ENCODE assay signal across 51 mouse cellular contexts in genomic region chr19:12649511-12649910, GRCm38 (mm10). TPM values are rescaled to one million over a fixed set of nuclear protein-coding genes. Genes with fewer than 3 reads are reported as not detected.
"Had no signal": no experiment of that assay in that cellular context is flagged by ENCODE, and none has a peak within 500 bp of the region (broad histone marks: within the 10 kb centered on the region; RNA-seq: fewer than 3 reads in every experiment).

No protein-coding gene starts in this region.

- DNase-seq: heart, postnatal 10 days; heart, postnatal 14 days; heart, postnatal 36 days; heart, postnatal 4 days; kidney, adult 11 months; kidney, adult 18-20 months; kidney, adult 2 months; kidney, adult 8-10 months; kidney, adult 9 months; kidney, postnatal 10 days; kidney, postnatal 14 days; kidney, postnatal 25 days; kidney, postnatal 36 days; kidney, postnatal 4 days; layer of hippocampus, adult 9-11 months; layer of hippocampus, postnatal 36 days had no signal

RNA-seq across cellular contexts. Expression of gene Glyat, which starts 16.4 kb away (rescaled TPM):
- total RNA-seq: heart, postnatal 10 days; heart, postnatal 14 days; heart, postnatal 36 days; heart, postnatal 4 days; hematopoietic stem cell, adult 5-6 weeks; hindbrain, postnatal 0 days; left cerebral cortex, adult 18-20 months; left cerebral cortex, adult 2 months; left cerebral cortex, adult 8-10 months had no signal
- polyA plus RNA-seq: heart, embryonic 11.5 days; heart, embryonic 12.5 days; heart, embryonic 14.5 days; heart, embryonic 15.5 days; heart, embryonic 16.5 days; heart, postnatal 0 days; hindbrain, embryonic 10.5 days; hindbrain, embryonic 11.5 days; hindbrain, embryonic 12.5 days; hindbrain, embryonic 13.5 days; hindbrain, embryonic 14.5 days; hindbrain, embryonic 15.5 days; hindbrain, embryonic 16.5 days; hindbrain, postnatal 0 days; inflammation-experienced regulatory T-cells, adult 6 months; intestine, embryonic 14.5 days; large intestine, adult 2 months had no signal

RNA-seq across cellular contexts. Expression of gene Olfr1442, which starts 20.7 kb away (rescaled TPM):
- total RNA-seq: heart, postnatal 10 days; heart, postnatal 14 days; heart, postnatal 36 days; heart, postnatal 4 days; hematopoietic stem cell, adult 5-6 weeks; hindbrain, postnatal 0 days; layer of hippocampus, adult 18-20 months; layer of hippocampus, adult 2 months; layer of hippocampus, adult 8-10 months; layer of hippocampus, postnatal 10 days; layer of hippocampus, postnatal 14 days; layer of hippocampus, postnatal 25 days; layer of hippocampus, postnatal 36 days; left cerebral cortex, adult 18-20 months; left cerebral cortex, adult 2 months; left cerebral cortex, adult 8-10 months had no signal
- polyA plus RNA-seq: heart, embryonic 11.5 days; heart, embryonic 12.5 days; heart, embryonic 13.5 days; heart, embryonic 14.5 days; heart, embryonic 15.5 days; heart, embryonic 16.5 days; heart, postnatal 0 days; hindbrain, embryonic 10.5 days; hindbrain, embryonic 11.5 days; hindbrain, embryonic 12.5 days; hindbrain, embryonic 13.5 days; hindbrain, embryonic 14.5 days; hindbrain, embryonic 15.5 days; hindbrain, embryonic 16.5 days; hindbrain, postnatal 0 days; inflammation-experienced regulatory T-cells, adult 6 months; intestine, embryonic 14.5 days; intestine, embryonic 15.5 days; intestine, embryonic 16.5 days; intestine, postnatal 0 days; kidney, embryonic 14.5 days; kidney, embryonic 15.5 days; large intestine, adult 2 months had no signal

RNA-seq across cellular contexts. Expression of gene Olfr1443, which starts 28.4 kb away (rescaled TPM):
- total RNA-seq: heart, postnatal 10 days; heart, postnatal 14 days; heart, postnatal 36 days; heart, postnatal 4 days; hematopoietic stem cell, adult 5-6 weeks; hindbrain, postnatal 0 days; layer of hippocampus, adult 18-20 months; layer of hippocampus, adult 2 months; layer of hippocampus, adult 8-10 months; layer of hippocampus, postnatal 10 days; layer of hippocampus, postnatal 14 days; layer of hippocampus, postnatal 25 days; layer of hippocampus, postnatal 36 days; left cerebral cortex, adult 18-20 months; left cerebral cortex, adult 2 months; left cerebral cortex, adult 8-10 months had no signal
- polyA plus RNA-seq: heart, embryonic 11.5 days; heart, embryonic 12.5 days; heart, embryonic 13.5 days; heart, embryonic 14.5 days; heart, embryonic 15.5 days; heart, embryonic 16.5 days; heart, postnatal 0 days; hindbrain, embryonic 10.5 days; hindbrain, embryonic 11.5 days; hindbrain, embryonic 12.5 days; hindbrain, embryonic 13.5 days; hindbrain, embryonic 14.5 days; hindbrain, embryonic 15.5 days; hindbrain, embryonic 16.5 days; hindbrain, postnatal 0 days; inflammation-experienced regulatory T-cells, adult 6 months; intestine, embryonic 14.5 days; intestine, embryonic 15.5 days; intestine, embryonic 16.5 days; intestine, postnatal 0 days; kidney, adult 2 months; kidney, embryonic 14.5 days; kidney, embryonic 15.5 days; kidney, embryonic 16.5 days; kidney, postnatal 0 days; large intestine, adult 2 months had no signal

RNA-seq across cellular contexts. Expression of gene Keg1, which starts 46.1 kb away (rescaled TPM):
- total RNA-seq: heart, postnatal 10 days; heart, postnatal 14 days; heart, postnatal 36 days; heart, postnatal 4 days; hematopoietic stem cell, adult 5-6 weeks; hindbrain, postnatal 0 days; layer of hippocampus, adult 18-20 months; layer of hippocampus, adult 2 months; layer of hippocampus, adult 8-10 months; layer of hippocampus, postnatal 10 days; layer of hippocampus, postnatal 14 days; layer of hippocampus, postnatal 25 days; layer of hippocampus, postnatal 36 days; left cerebral cortex, adult 18-20 months; left cerebral cortex, adult 2 months; left cerebral cortex, adult 8-10 months had no signal
- polyA plus RNA-seq: heart, embryonic 11.5 days; heart, embryonic 12.5 days; heart, embryonic 13.5 days; heart, embryonic 14.5 days; heart, embryonic 15.5 days; heart, embryonic 16.5 days; heart, postnatal 0 days; hindbrain, embryonic 10.5 days; hindbrain, embryonic 11.5 days; hindbrain, embryonic 12.5 days; hindbrain, embryonic 13.5 days; hindbrain, embryonic 14.5 days; hindbrain, embryonic 15.5 days; hindbrain, embryonic 16.5 days; hindbrain, postnatal 0 days; inflammation-experienced regulatory T-cells, adult 6 months; large intestine, adult 2 months had no signal

RNA-seq across cellular contexts. Expression of gene Gm4952, which starts 49.7 kb away (rescaled TPM):
- total RNA-seq: heart, postnatal 10 days; heart, postnatal 14 days; heart, postnatal 36 days; heart, postnatal 4 days; hematopoietic stem cell, adult 5-6 weeks; hindbrain, postnatal 0 days; layer of hippocampus, adult 18-20 months; layer of hippocampus, adult 2 months; layer of hippocampus, adult 8-10 months; layer of hippocampus, postnatal 25 days; layer of hippocampus, postnatal 36 days; left cerebral cortex, adult 18-20 months had no signal
- polyA plus RNA-seq: heart, embryonic 14.5 days; heart, embryonic 16.5 days; heart, postnatal 0 days; hindbrain, embryonic 11.5 days; hindbrain, embryonic 12.5 days; hindbrain, embryonic 14.5 days; inflammation-experienced regulatory T-cells, adult 6 months; intestine, embryonic 14.5 days; large intestine, adult 2 months had no signal
